Mouse (Mus musculus): ENCODE data around the gene Midn.

DNA sequence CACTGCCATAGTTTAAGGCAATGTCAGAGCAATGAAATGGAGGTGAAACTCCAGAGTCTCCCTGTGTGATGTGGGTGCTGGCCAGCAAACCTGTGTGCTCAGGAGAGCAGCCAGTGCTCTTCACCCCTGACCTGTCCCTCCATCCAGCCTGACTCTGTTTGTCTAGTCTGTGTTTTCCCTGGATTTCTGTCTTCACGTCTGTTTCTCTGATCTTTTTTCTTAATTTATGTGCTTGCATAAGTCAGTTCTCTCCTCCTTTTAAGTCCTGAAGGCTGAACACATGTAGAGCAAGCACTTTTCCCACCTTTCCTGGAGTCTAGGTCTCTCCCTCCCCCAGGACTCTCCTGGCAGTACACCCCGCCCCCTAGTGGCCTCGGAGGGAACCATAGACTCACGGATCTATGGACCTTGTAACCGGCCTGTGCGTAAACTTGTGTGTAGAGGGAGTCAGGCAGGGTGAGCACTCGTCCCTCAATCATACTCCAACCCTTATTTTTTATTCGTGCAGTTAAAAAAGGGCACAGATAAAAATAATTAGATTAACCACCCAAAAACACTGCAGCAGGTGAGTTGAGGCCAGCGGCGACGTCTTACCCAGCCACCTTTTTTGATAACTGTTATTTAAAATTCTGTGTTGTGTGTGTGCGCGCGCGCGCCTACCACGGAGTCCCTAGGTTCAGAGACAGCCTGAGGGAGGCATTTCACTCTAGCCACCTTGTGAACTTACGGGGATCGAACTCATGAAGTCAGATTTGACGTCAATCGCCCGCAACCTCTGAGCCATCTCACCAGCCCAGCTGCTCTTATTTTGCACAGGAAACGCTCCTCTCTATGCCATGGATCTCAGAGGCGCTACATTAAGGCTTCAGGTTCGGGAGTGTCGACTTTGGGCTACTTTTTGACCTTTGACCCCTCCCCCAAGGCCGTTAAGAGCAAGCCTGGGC, 33.5 kb upstream of the Midn start:
- TF ChIP-seq POLR2A (IDR thresholded peaks at IDR 0.05; ENCODE audit: insufficient read depth, low read length): no peak
- TF ChIP-seq CTCF (IDR thresholded peaks at IDR 0.05; ENCODE audit: low read depth, low read length): peak; percentile 94
- no peak for TF ChIP-seq EP300 (IDR thresholded peaks at IDR 0.05; ENCODE audit: insufficient read depth, low read depth, low read length)
